Mouse (Mus musculus) erythroblast, adult 5-6 weeks (primary cell): ENCODE measurements around the gene Olfr329-ps. TPM values are rescaled to one million over a fixed set of nuclear protein-coding genes. Genes with fewer than 3 reads are reported as not detected.
"Not testable (repeated sequence)": the region's sequence is repeated elsewhere in the genome, so short reads cannot be mapped to it uniquely, and the experiment has no call there.

Experiments
- ATAC-seq: replicated peaks from 2 replicates; pipeline ENCODE4 v1.8.0; 2016; ENCODE audit warnings: moderate number of reproducible peaks, mild to moderate bottlenecking, moderate TSS enrichment, inconsistent platforms; ENCODE audit not compliant: poor library complexity, low FRiP score, severe bottlenecking
- total RNA-seq, 2 experiments: library from RNA; stranded (forward) in 1 of 2; stranded (reverse) in 1 of 2; fragments of 150-400 nt in 1 of 2; fragments of 200-764, 138-1000 nt in 1 of 2; gene quantifications; 2 replicates each; pipeline versions ENCODE4 v1.2.3 to v1.2.4; 2015 to 2017; ENCODE audit warnings: low replicate concordance in 2 of 2

The Olfr329-ps gene
- total RNA-seq (2015; ENCODE audit: low replicate concordance) (not detected in 2 replicates), total RNA-seq (2017; ENCODE audit: low replicate concordance) (not detected in 2 replicates)

DNA sequence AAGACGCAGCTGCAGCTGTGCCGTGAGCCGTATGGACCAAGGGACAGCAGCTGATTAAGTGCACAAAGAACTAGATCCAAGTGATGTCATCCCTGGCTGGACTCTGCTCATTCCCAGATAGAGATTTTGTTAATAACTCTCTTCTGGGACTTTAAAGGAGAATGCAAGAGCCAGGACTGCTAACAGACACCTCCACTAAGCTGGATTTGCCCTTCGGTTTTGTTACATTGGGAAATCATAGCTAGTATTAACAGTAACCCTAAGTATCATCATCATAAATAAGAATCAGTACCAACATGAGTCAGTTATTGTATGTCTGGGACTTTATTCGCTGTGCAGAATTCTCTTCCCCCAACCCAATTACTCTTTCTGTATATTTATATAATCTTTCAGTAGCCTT, at the start of gene Olfr329-ps:
Olfr329-ps (minus strand) TSS at position 101 of the 400 bp plus-strand sequence.
- no peak for ATAC-seq

- no peak for ATAC-seq
Observed at GRCm38 (mm10) chr11:58594814-58595213, 48.6 kb upstream of the Olfr329-ps start, which contains the start of gene Olfr324. Olfr324 (plus strand) TSS chr11:58595114.

DNA sequence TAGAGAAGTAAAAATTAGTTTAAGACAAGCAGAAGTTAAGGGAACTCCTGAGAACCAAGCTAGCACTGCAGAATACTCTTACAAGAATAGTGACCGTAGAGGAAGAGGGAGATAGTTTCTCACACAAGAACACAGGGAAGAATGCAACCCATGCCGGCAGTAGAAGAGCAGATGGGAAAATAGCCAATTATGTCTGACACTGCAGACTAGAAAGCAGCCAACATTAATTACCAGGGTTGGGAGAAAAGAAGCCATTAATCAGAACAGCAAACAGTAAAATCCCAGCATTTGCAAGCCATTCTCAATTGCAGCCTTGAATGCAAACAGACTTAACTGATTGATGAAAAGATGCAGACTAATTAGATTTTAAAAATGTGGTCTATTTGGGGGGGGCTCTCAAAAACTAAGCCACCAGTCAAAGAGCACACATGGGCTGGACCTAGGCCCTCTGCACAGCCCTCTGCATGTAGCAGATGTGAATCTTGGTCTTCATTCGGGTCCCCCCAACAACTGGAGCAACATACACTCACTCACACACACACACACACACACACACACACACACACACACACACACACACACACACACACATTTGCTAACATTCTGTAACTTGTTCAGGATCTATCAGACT, 42.5 kb upstream of the Olfr329-ps start:
- no peak for ATAC-seq

DNA sequence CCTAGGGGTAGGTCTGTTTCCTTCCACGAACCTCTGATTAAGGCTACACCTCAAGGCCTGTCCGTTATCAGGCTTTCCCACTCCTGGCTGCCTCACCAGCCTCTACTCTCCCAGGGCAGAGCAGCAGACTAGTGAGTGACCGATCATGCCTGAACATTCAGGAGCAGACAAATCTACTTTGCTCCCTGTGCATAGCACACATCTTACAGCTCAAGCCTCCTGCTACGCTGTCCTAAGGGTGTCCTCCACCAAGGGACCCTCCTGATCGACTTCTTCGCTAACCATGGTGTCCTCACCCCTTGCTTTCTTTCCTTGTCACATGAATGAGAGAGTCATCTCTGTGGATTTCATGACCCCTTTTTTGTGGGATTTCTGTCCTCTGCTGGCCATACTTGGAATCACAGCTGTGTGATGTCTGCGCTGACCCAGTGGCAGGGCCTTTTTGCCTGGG, 41.7 kb upstream of the Olfr329-ps start:
- peak; percentile 96 for ATAC-seq

GRCm38 (mm10) chr11:58578636-58579035, 32.4 kb upstream of the Olfr329-ps start:
- ATAC-seq = no peak

DNA sequence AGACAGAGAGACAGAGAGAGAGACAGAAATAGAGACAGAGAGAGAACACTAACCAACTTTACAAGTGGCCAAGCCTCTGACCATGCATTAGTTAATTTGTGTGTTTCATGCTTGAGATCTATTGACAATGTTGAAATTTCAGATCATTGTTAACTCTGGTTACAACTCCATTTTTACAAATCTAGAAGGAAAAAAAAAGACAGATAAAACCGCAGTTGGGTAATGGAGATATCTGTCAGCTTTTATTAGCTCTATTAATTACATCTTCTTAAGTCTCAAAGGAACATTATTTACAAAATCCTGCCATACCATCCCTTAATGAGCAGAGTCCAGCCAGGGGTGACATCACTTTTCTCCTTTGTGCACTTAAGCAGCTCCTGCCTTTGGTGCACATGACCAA, 31.2 kb upstream of the Olfr329-ps start, which contains the start of gene Olfr325:
Olfr325 (plus strand) TSS at position 301 of the 400 bp plus-strand sequence.
- no peak for ATAC-seq

GRCm38 (mm10) chr11:58570405-58570804, 24.2 kb upstream of the Olfr329-ps start, which contains the start of gene Olfr224:
Olfr224 (minus strand) TSS chr11:58570553.
- no peak for ATAC-seq

- no peak for ATAC-seq
Observed at GRCm38 (mm10) chr11:58555536-58555935, 9.3 kb upstream of the Olfr329-ps start, which contains the start of gene Olfr328. Olfr328 (minus strand) TSS chr11:58555636.

- not testable (repeated sequence) for ATAC-seq
Observed at GRCm38 (mm10) chr11:58534736-58535135, 11.5 kb downstream of the Olfr329-ps start, which contains the start of gene Olfr330. Olfr330 (minus strand) TSS chr11:58534836.

GRCm38 (mm10) chr11:58519756-58520155, 26.5 kb downstream of the Olfr329-ps start:
- not testable (repeated sequence) for ATAC-seq

GRCm38 (mm10) chr11:58518916-58519315, 27.3 kb downstream of the Olfr329-ps start:
- ATAC-seq = not testable (repeated sequence)

DNA sequence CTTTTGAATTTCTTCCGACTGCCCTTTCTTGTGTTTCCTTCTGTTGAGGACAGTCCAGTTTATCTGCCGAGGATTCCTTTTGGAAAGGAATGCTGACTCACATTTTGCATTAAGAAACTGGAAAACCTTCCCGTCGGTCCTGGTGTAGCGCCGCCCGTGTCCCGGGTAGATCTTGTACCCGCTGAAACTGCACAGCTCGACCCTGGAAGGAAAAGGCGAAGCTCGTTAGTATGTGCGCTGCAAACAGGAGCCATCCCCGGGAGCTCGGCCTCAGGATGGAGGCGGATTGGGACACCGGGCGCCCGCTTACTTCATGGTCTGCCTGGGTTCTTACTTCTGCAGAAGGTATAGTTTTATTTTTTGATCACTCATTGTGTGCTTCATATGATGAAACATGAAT, 37.2 kb downstream of the Olfr329-ps start:
- ATAC-seq = peak; percentile 74

GRCm38 (mm10) chr11:58502472-58502871, 43.8 kb downstream of the Olfr329-ps start, which contains the start of gene Olfr331:
Olfr331 (minus strand) TSS chr11:58502572.
- not testable (repeated sequence) for ATAC-seq

- no peak for ATAC-seq
Observed at GRCm38 (mm10) chr11:58499290-58499689, 46.9 kb downstream of the Olfr329-ps start.

DNA sequence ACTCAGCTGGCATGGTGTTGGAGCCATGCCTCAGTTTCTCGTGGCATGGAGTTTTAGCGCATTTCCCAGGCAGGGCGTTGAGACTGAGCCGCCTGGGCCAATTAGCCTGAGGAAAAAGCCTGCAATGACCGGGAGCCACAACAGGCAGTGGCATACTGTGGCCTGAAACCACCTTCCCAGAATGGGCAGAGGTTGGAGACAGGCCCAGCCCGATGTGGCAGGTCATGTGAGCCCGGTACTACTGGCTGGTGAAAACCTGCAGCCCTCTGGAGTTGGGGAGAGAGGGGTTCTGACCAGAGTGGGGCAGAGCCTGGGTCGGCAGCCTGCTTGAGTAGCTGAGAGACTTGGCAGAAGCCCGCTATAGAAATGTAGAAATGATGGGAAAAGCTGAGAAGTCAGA, 47.5 kb downstream of the Olfr329-ps start:
- no peak for ATAC-seq

GRCm38 (mm10) chr11:58492455-58492854, 53.8 kb downstream of the Olfr329-ps start, which contains the start of gene Olfr332:
Olfr332 (minus strand) TSS chr11:58492555.
- no peak for ATAC-seq

Other genes with a start within 250 kb of the Olfr329-ps start
- 1.5 and 4.6 TPM in 2 replicates for gene Zfp692, start 239.4 kb downstream of the Olfr329-ps start, total RNA-seq (2015; ENCODE audit: low replicate concordance)
- gene Zfp692, start 239.4 kb downstream of the Olfr329-ps start, total RNA-seq (2017; ENCODE audit: low replicate concordance) = 3.8 and 3.9 TPM in 2 replicates
- gene Zfp672, start 216.1 kb downstream of the Olfr329-ps start, total RNA-seq (2015; ENCODE audit: low replicate concordance) = 15.0 and 31.9 TPM in 2 replicates
- 28.5 and 31.1 TPM in 2 replicates for gene Zfp672, start 216.1 kb downstream of the Olfr329-ps start, total RNA-seq (2017; ENCODE audit: low replicate concordance)
- gene Sh3bp5l, start 215.7 kb downstream of the Olfr329-ps start, total RNA-seq (2015; ENCODE audit: low replicate concordance) = 13.6 and 20.0 TPM in 2 replicates
- 31.9 and 94.6 TPM in 2 replicates for gene Sh3bp5l, start 215.7 kb downstream of the Olfr329-ps start, total RNA-seq (2017; ENCODE audit: low replicate concordance)
- not detected in 2 replicates for gene Lypd8, start 167.4 kb downstream of the Olfr329-ps start, total RNA-seq (2015; ENCODE audit: low replicate concordance)
- not detected in 2 replicates for gene Lypd8, start 167.4 kb downstream of the Olfr329-ps start, total RNA-seq (2017; ENCODE audit: low replicate concordance)
- not detected in 2 replicates for gene 1810065E05Rik, start 125.3 kb downstream of the Olfr329-ps start, total RNA-seq (2015; ENCODE audit: low replicate concordance)
- not detected in 2 replicates for gene 1810065E05Rik, start 125.3 kb downstream of the Olfr329-ps start, total RNA-seq (2017; ENCODE audit: low replicate concordance)
- gene Gm12253, start 113.9 kb downstream of the Olfr329-ps start, total RNA-seq (2015; ENCODE audit: low replicate concordance) = not detected in 2 replicates
- not detected in 2 replicates for gene Gm12253, start 113.9 kb downstream of the Olfr329-ps start, total RNA-seq (2017; ENCODE audit: low replicate concordance)
- not detected in 2 replicates for gene Lypd9, start 93.5 kb downstream of the Olfr329-ps start, total RNA-seq (2015; ENCODE audit: low replicate concordance)
- not detected in 2 replicates for gene Lypd9, start 93.5 kb downstream of the Olfr329-ps start, total RNA-seq (2017; ENCODE audit: low replicate concordance)
- not detected in 2 replicates for gene Olfr30, start 84.2 kb downstream of the Olfr329-ps start, total RNA-seq (2015; ENCODE audit: low replicate concordance)
- not detected in 2 replicates for gene Olfr30, start 84.2 kb downstream of the Olfr329-ps start, total RNA-seq (2017; ENCODE audit: low replicate concordance)
- not detected in 2 replicates for gene Olfr332, start 53.9 kb downstream of the Olfr329-ps start, total RNA-seq (2015; ENCODE audit: low replicate concordance)
- not detected in 2 replicates for gene Olfr332, start 53.9 kb downstream of the Olfr329-ps start, total RNA-seq (2017; ENCODE audit: low replicate concordance)
- gene Olfr331, start 43.9 kb downstream of the Olfr329-ps start, total RNA-seq (2015; ENCODE audit: low replicate concordance) = not detected in 2 replicates
- not detected in 2 replicates for gene Olfr331, start 43.9 kb downstream of the Olfr329-ps start, total RNA-seq (2017; ENCODE audit: low replicate concordance)
- not detected in 2 replicates for gene Olfr330, start 11.6 kb downstream of the Olfr329-ps start, total RNA-seq (2015; ENCODE audit: low replicate concordance)
- gene Olfr330, start 11.6 kb downstream of the Olfr329-ps start, total RNA-seq (2017; ENCODE audit: low replicate concordance) = not detected in 2 replicates
- not detected in 2 replicates for gene Olfr328, start 9.2 kb upstream of the Olfr329-ps start, total RNA-seq (2015; ENCODE audit: low replicate concordance)
- gene Olfr328, start 9.2 kb upstream of the Olfr329-ps start, total RNA-seq (2017; ENCODE audit: low replicate concordance) = 0.42 TPM in 1 of 2 replicates, not detected in the other
- gene Olfr224, start 24.1 kb upstream of the Olfr329-ps start, total RNA-seq (2015; ENCODE audit: low replicate concordance) = not detected in 2 replicates
- not detected in 2 replicates for gene Olfr224, start 24.1 kb upstream of the Olfr329-ps start, total RNA-seq (2017; ENCODE audit: low replicate concordance)
- gene Olfr325, start 31.3 kb upstream of the Olfr329-ps start, total RNA-seq (2015; ENCODE audit: low replicate concordance) = not detected in 2 replicates
- not detected in 2 replicates for gene Olfr325, start 31.3 kb upstream of the Olfr329-ps start, total RNA-seq (2017; ENCODE audit: low replicate concordance)
- gene Olfr324, start 48.7 kb upstream of the Olfr329-ps start, total RNA-seq (2015; ENCODE audit: low replicate concordance) = not detected in 2 replicates
- gene Olfr324, start 48.7 kb upstream of the Olfr329-ps start, total RNA-seq (2017; ENCODE audit: low replicate concordance) = 0.14 TPM in 1 of 2 replicates, not detected in the other
- not detected in 2 replicates for gene 2210407C18Rik, start 69.7 kb upstream of the Olfr329-ps start, total RNA-seq (2015; ENCODE audit: low replicate concordance)
- gene 2210407C18Rik, start 69.7 kb upstream of the Olfr329-ps start, total RNA-seq (2017; ENCODE audit: low replicate concordance) = not detected in 2 replicates
- 3.5 TPM in 1 of 2 replicates, not detected in the other for gene Olfr323, start 84.1 kb upstream of the Olfr329-ps start, total RNA-seq (2015; ENCODE audit: low replicate concordance)
- not detected in 2 replicates for gene Olfr323, start 84.1 kb upstream of the Olfr329-ps start, total RNA-seq (2017; ENCODE audit: low replicate concordance)
- 320 and 369 TPM in 2 replicates for gene Trim58, start 94.0 kb upstream of the Olfr329-ps start, total RNA-seq (2015; ENCODE audit: low replicate concordance)
- gene Trim58, start 94.0 kb upstream of the Olfr329-ps start, total RNA-seq (2017; ENCODE audit: low replicate concordance) = 372 and 438 TPM in 2 replicates
- gene Olfr322, start 112.4 kb upstream of the Olfr329-ps start, total RNA-seq (2015; ENCODE audit: low replicate concordance) = 0.38 and 1.0 TPM in 2 replicates
- gene Olfr322, start 112.4 kb upstream of the Olfr329-ps start, total RNA-seq (2017; ENCODE audit: low replicate concordance) = 0.42 and 1.0 TPM in 2 replicates
- gene Olfr320, start 134.7 kb upstream of the Olfr329-ps start, total RNA-seq (2015; ENCODE audit: low replicate concordance) = not detected in 2 replicates
- gene Olfr320, start 134.7 kb upstream of the Olfr329-ps start, total RNA-seq (2017; ENCODE audit: low replicate concordance) = not detected in 2 replicates
- gene Olfr319, start 152.7 kb upstream of the Olfr329-ps start, total RNA-seq (2015; ENCODE audit: low replicate concordance) = not detected in 2 replicates
- gene Olfr319, start 152.7 kb upstream of the Olfr329-ps start, total RNA-seq (2017; ENCODE audit: low replicate concordance) = not detected in 2 replicates
- not detected in 2 replicates for gene Olfr318, start 177.6 kb upstream of the Olfr329-ps start, total RNA-seq (2015; ENCODE audit: low replicate concordance)
- gene Olfr318, start 177.6 kb upstream of the Olfr329-ps start, total RNA-seq (2017; ENCODE audit: low replicate concordance) = not detected in 2 replicates
- gene Olfr317, start 192.8 kb upstream of the Olfr329-ps start, total RNA-seq (2015; ENCODE audit: low replicate concordance) = not detected in 2 replicates
- gene Olfr317, start 192.8 kb upstream of the Olfr329-ps start, total RNA-seq (2017; ENCODE audit: low replicate concordance) = not detected in 2 replicates
- not detected in 2 replicates for gene Olfr316, start 206.3 kb upstream of the Olfr329-ps start, total RNA-seq (2015; ENCODE audit: low replicate concordance)
- not detected in 2 replicates for gene Olfr316, start 206.3 kb upstream of the Olfr329-ps start, total RNA-seq (2017; ENCODE audit: low replicate concordance)
- gene Olfr315, start 226.8 kb upstream of the Olfr329-ps start, total RNA-seq (2015; ENCODE audit: low replicate concordance) = not detected in 2 replicates
- not detected in 2 replicates for gene Olfr315, start 226.8 kb upstream of the Olfr329-ps start, total RNA-seq (2017; ENCODE audit: low replicate concordance)
- not detected in 2 replicates for gene Olfr314, start 236.5 kb upstream of the Olfr329-ps start, total RNA-seq (2015; ENCODE audit: low replicate concordance)
- gene Olfr314, start 236.5 kb upstream of the Olfr329-ps start, total RNA-seq (2017; ENCODE audit: low replicate concordance) = not detected in 2 replicates